Comparison of ENCODE assay signal across 7 mouse cellular contexts in genomic region chr17:4040104-4040664, GRCm38 (mm10).
DNase-seq lines count a peak whose midpoint lies in the region; ATAC-seq and TF ChIP-seq lines count a peak whose summit lies in the region.

No protein-coding gene starts in this region.

- peak; percentile 21 for DNase-seq in R1 (ENCODE audit: low read depth, low spot score)
- peak; percentile 90 for DNase-seq in brain, embryonic 14.5 days (ENCODE audit: low read depth)
- peak; percentile 94 for DNase-seq in heart, adult 11 months
- peak; percentile 33 for DNase-seq in hindbrain, postnatal 0 days (ENCODE audit: low spot score)
- no peak for DNase-seq in liver, postnatal 0 days

- H3K9ac ChIP-seq in hindbrain, postnatal 0 days (replicated peaks; ENCODE audit: low read length) = no peak overlapping the region
- H3K9ac ChIP-seq in midbrain, embryonic 13.5 days (replicated peaks) = no peak overlapping the region
- no peak overlapping the region for H3K9ac ChIP-seq in liver, postnatal 0 days (replicated peaks)

- peak; percentile 63; the same call in 1 of the 2 replicates for ATAC-seq in hindbrain, postnatal 0 days
- ATAC-seq in midbrain, embryonic 13.5 days = peak; percentile 60
- ATAC-seq in liver, postnatal 0 days = no peak
- ATAC-seq in megakaryocyte-erythroid progenitor cell, adult 5-6 weeks (replicated peaks; ENCODE audit: low FRiP score, low TSS enrichment, poor library complexity, severe bottlenecking) = no peak

- no peaks in the 10 kb centered on the region for H3K9me3 ChIP-seq in hindbrain, postnatal 0 days (ENCODE audit: low read length)
- H3K9me3 ChIP-seq in midbrain, embryonic 13.5 days = no peaks in the 10 kb centered on the region
- H3K9me3 ChIP-seq in liver, postnatal 0 days (ENCODE audit: low read length) = no peaks in the 10 kb centered on the region

- no peak overlapping the region for H3K4me2 ChIP-seq in hindbrain, postnatal 0 days (ENCODE audit: low read depth, low read length)
- no peak overlapping the region for H3K4me2 ChIP-seq in midbrain, embryonic 13.5 days (replicated peaks)
- no peak overlapping the region for H3K4me2 ChIP-seq in liver, postnatal 0 days (ENCODE audit: low read depth, low read length)

- no peak overlapping the region for H3K27ac ChIP-seq in hindbrain, postnatal 0 days
- H3K27ac ChIP-seq in midbrain, embryonic 13.5 days = no peak overlapping the region; the same call in 1 of the 2 replicates
- H3K27ac ChIP-seq in liver, postnatal 0 days (ENCODE audit: low read depth) = no peak overlapping the region

- TF ChIP-seq CTCF in brain, embryonic 14.5 days (IDR thresholded peaks at IDR 0.05; ENCODE audit: borderline replicate concordance, extremely low read depth, insufficient read depth, insufficient read length) = no peak
- no peak for TF ChIP-seq CTCF in hindbrain, postnatal 0 days (IDR thresholded peaks at IDR 0.05; ENCODE audit: low read depth)
- TF ChIP-seq CTCF in liver, postnatal 0 days (IDR thresholded peaks at IDR 0.05; ENCODE audit: low read depth) = no peak

- H3K27me3 ChIP-seq in hindbrain, postnatal 0 days (ENCODE audit: insufficient read depth, low read length) = no peaks in the 10 kb centered on the region
- H3K27me3 ChIP-seq in midbrain, embryonic 13.5 days = no peaks in the 10 kb centered on the region
- H3K27me3 ChIP-seq in liver, postnatal 0 days (ENCODE audit: insufficient read depth, low read length) = no peaks in the 10 kb centered on the region

- H3K36me3 ChIP-seq in hindbrain, postnatal 0 days (ENCODE audit: insufficient read depth, low read length) = no peaks in the 10 kb centered on the region
- H3K36me3 ChIP-seq in midbrain, embryonic 13.5 days = no peaks in the 10 kb centered on the region
- H3K36me3 ChIP-seq in liver, postnatal 0 days (replicated peaks; ENCODE audit: insufficient read depth, low read length) = no peaks in the 10 kb centered on the region

- WGBS in hindbrain, postnatal 0 days = 17% methylated on average over 5 of the region's 5 CpGs
- WGBS in midbrain, embryonic 13.5 days = 22% methylated on average over 5 of the region's 5 CpGs
- 48% methylated on average over 5 of the region's 5 CpGs for WGBS in liver, postnatal 0 days (ENCODE audit: insufficient replicate concordance)

- no peak for TF ChIP-seq EP300 in liver, postnatal 0 days (IDR thresholded peaks at IDR 0.05; ENCODE audit: low read depth)

- H3K4me1 ChIP-seq in hindbrain, postnatal 0 days (ENCODE audit: insufficient read depth, low read length) = no peaks in the 10 kb centered on the region
- peaks cover 9% of the 10 kb centered on the region for H3K4me1 ChIP-seq in midbrain, embryonic 13.5 days (replicated peaks)
- H3K4me1 ChIP-seq in liver, postnatal 0 days (ENCODE audit: insufficient read depth) = no peaks in the 10 kb centered on the region

- TF ChIP-seq POLR2A in brain, embryonic 14.5 days (IDR thresholded peaks at IDR 0.05; ENCODE audit: borderline replicate concordance, extremely low read depth, insufficient read depth, insufficient read length, poor library complexity, severe bottlenecking) = no peak

- H3K4me3 ChIP-seq in hindbrain, postnatal 0 days (ENCODE audit: low read length) = no peak overlapping the region
- H3K4me3 ChIP-seq in midbrain, embryonic 13.5 days (replicated peaks) = no peak overlapping the region
- H3K4me3 ChIP-seq in liver, postnatal 0 days (ENCODE audit: low read depth, low read length) = no peak overlapping the region

Comparison
In these comparisons a context has a peak if more than half of its experiments do, and no peak if none do; other contexts are left out.
1. ATAC-seq: peak in hindbrain, postnatal 0 days (single experiment) and midbrain, embryonic 13.5 days (single experiment); none in liver, postnatal 0 days (single experiment) and megakaryocyte-erythroid progenitor cell, adult 5-6 weeks (single experiment).